Mouse (Mus musculus) A20 (cell line): ENCODE data around the gene Rpe.
"Not testable (repeated sequence)": the region's sequence is repeated elsewhere in the genome, so short reads cannot be mapped to it uniquely, and the experiment has no call there.

ENCODE experiments used
- DNase-seq: peaks from one replicate; pipeline ENCODE4 v3.0.0-alpha.2; 2011; ENCODE audit warnings: low read depth, low spot score

Gene Rpe

DNA sequence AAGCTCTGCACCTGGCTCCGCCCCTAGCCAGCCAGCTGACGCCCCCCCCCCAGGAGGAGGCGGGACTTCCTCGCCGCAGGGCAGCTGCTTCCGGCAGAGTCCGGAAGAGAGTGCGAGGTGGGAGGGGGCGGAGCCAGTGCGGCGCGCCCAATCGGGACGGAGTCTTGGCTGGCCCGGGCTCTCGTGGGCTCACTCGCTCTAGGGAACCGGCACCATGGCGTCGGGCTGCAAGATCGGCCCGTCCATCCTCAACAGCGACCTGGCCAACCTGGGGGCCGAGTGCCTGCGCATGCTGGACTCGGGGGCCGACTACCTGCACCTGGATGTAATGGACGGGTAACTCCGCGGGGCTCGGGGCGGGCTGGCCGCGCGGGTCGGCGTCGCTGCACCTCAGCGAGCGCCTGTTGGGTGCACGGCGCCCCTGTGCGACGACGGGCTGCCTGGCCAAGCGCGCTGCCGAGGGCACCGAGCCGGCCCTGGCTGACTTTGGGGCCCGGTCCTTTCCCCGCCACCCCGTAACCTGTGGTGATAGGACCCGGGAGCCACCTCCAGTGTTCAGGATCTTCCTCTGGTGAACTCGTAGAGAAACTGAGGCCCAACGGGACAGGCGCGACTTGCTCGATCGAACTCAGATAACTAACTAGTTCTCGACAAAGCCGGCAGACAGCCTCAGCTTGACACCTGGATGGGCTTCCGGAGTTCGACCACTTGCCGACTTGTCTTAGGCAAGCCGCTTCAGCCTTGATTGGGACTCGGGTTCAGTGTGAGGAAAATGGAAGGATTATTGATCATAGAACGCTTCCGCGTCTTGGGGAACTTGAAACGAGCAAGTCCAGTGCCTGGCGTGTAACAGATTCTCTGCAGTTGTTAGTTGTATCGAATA, at the start of gene Rpe:
TSS of gene Rpe (plus strand) at position 139 of the 883 bp plus-strand sequence.
- DNase-seq: peak; percentile 96

DNA sequence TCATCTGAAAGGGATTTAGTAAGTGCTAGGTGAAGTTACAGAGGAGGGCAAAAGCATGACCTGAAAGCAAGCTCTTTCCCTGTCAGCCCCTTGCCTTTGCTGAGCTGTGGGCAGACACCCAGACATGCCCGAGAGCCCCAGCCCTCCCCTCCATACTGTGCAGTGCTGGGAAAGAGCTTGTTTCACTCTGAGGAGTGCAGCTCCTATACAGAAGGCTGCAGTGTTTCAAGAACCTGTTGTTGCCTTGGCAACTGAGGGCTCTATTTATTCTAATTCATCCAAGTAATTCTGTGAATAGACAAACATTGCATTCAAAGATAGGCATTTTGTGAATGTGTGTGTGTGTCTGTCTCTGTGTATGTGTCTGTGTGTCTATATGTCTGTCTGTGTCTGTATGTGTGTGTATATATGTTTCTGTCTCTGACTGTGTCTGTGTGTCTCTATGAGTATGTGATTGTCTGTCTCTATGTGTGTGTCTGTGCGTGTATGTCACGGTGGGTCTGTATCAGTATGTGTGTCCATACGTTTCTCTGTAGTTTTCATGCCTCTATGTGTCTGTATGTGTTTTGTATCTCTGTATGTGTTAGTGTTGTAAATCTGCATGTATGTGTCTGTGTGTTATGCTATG, 45.4 kb upstream of the Rpe start:
- DNase-seq: no peak

DNA sequence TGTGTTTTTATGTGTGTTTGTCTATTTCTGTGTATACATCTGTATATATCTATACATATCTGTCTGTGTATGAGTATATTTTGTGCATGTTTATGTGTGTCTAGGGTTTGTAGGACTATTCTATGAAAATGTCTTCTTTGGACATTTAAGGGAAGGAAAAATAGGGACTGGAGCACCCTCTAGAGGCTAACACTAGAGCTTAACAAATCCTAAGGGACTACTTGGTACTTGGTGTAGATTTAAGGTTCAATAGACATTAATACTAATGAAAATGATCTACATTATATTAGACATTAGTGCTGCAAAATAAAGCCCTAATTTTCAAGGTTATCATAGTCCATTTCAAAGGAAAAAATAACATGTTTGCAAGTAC, 44.9 kb upstream of the Rpe start:
- DNase-seq: peak; percentile 42

DNA sequence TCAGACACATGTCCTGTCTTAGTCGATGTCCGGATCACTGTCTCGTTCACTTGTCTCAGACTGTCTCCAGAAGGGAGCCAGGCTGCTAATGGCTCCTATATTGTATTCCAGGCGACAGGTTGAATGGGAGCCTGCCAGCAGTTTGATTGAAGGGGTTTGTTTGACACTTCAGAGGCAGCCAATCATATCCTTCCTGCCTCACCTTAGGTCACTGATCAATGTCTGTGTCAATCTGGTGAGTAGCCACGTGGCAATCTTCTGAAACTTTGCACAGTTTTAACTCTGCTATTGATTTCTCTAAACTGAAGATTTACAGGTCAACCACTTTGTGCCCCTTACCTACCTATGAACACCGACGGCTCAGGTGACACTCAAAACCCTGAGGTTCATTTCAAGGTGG, 29.2 kb upstream of the Rpe start:
- DNase-seq: no peak

DNA sequence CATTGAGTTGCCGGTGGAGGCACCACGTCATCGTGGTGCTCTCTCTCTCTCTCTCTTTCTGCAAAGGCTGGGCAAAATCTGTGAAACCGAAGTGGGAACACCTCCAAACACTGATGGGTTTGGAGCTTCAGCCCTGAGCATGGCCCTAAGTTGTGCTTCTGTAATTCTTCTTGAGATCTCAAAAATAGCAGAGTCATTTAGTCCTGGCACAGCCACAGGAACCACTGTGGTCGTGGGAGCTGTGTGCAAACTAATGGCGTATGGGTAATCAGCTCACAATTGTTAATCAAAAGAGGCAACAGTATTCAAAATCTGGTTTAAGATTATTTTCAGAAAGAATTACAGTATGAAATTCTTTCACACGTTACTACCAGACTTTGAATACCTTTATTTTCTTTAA, 27.8 kb upstream of the Rpe start:
- DNase-seq: no peak

DNA sequence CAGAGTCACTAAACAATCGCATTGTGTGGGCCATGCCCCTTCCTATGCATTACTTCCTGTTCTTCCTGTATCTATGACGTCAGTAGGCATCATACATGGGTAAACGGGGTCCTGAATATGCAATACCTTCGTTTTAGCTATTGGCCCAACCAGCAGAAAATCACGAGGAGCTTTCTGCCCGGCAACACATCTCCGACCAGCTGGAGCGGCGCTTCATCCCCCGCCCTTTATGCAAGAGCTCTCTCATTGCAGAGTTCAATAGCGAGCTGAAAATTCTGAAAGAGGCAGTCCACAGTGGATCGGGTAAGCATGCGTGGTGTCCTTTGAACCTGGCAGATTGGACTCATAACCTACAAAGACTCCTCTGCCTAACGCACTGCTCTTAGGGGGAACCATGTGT, 22.7 kb upstream of the Rpe start:
- no peak for DNase-seq

DNA sequence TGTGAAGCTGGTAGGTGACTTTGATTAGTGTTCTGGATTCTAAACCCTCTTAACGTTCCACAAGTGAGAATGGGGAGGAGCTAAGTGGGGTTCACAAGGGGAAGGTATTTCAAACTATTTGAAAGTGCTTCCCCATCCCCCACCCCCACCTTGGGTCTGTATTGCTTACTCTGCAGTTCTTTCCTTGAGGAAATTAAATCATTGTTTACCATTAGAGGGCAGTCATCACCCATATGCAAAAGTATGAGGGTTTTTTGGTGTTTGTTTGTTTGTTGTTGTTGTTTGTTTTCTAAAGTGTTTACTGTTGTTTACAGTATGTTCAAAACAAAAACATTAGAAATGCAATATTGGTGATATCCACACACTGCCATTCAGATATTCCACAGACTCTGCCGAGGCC, 22.0 kb upstream of the Rpe start:
- peak; percentile 24 for DNase-seq

DNA sequence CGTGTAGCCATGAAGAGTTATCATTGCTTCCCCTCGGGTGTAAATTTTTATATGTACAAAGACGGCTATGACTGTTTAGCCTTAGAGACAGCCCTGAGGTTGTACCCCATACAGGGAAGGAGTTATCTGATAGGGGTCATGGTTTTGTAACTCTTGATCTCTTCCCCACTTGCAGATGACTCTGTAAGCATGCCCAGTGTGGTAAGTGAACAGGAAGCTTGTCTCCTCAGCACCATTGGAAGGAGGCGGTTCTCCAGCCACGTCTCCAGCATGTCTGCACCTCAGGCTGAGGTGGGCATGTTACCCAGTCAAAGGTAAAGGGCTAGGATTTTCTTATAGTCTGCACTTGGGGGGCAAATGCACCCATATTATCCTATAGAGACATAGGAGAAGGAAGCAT, 17.7 kb upstream of the Rpe start:
- no peak for DNase-seq

DNA sequence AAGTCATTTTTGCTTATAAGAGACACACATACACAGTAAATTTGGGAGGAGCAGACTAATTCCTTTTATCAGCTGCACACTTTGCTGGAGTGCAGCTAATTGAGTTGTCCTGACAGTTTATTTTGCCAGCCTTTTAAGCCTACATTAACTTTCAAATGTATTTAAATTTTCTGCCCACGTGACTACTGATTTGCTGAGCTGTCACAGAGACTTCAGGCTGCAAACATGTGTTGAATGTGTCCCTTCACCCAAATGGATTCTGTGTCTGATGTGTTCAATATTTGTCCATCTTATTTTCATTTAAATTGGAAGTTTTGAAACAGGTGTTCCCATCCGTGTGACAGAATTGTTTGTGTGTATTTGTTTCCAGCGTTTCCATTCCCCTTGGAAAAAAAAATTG, 8.9 kb upstream of the Rpe start:
- no peak for DNase-seq

DNA sequence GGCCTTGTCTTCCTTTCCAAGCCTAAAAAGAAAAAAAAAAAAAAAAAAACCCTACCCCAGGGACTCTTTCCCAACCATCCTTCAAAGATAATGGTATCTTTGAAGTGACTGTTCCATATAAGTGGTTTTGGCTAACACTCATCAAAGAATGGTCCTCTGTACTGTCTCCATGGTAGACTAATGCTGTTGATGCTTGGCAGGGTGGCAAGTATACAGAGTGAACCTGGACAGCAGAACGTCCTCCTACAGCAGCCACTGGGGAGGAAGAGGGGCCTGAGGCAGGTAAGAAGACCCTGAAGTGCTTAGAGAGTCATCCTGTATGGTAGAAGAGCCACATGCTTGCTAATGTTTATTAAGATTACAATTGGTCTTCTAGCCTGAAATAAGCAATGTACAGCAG, 8.3 kb upstream of the Rpe start:
- no peak for DNase-seq

DNA sequence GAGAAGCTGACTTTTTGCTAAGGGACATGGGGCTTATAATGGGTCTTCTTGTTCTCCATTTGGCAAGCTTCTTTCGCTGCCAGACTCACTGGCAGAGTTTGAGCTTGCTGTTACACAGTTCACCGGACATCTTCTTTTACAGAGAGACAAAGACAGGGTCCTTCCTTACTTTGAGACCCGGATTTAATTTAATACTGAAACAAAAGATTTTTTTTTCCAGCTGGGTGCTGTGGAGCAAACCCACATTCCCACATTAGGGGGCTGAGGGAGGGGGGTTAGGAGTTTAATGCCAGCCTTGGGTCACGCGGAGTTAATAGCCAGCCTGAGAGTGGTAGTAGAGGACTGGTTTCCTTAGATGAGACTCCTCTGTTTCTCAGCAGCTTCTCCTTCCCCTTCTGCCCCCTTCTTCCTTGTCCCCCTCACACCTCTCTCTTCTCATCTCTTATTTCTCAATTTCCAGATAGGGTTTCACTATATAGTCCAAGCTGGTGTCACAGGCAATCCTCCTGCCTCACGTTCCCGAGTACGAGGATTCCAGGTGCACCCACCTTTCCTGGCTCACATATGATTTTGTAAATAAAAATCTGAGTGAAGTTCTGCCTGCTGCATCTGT, 7.7 kb upstream of the Rpe start:
- DNase-seq: no peak

DNA sequence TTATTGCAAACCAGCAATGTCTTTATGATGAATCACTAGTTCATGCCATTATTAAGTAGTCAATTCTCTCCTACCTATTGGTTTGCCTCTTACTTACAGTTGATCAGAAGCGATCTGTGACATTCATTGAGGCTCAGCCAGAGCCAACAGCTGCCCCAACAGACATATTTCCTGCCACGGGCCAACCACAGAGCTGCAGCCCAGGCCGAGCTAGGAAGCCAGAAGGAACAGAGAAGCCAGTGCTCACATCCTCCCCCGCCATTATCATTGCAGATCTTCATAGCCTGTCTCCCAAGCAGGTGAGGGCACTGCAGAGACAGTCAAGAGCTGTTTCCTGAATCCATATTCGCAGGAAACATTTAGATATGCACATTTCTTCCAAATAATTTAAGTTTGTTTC, 6.4 kb upstream of the Rpe start:
- no peak for DNase-seq

DNA sequence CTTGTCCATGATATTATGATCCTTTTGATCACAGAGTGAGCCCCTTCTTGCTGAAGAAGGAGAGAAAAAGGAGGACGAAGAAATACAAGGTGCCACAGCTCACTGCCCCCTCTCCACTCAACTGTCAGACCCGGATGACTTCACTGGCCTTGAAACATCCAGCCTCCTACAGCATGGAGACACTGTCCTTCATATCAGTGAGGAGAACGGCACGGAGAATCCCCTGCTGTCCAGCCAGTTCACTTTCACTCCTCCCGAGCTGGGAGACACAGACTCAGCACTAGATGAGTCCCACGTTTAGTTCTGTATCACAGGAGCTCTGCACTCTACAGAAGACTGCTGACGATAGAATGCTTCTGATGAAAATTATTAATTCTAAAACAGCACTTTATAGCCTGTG, 5.3 kb upstream of the Rpe start:
- no peak for DNase-seq

DNA sequence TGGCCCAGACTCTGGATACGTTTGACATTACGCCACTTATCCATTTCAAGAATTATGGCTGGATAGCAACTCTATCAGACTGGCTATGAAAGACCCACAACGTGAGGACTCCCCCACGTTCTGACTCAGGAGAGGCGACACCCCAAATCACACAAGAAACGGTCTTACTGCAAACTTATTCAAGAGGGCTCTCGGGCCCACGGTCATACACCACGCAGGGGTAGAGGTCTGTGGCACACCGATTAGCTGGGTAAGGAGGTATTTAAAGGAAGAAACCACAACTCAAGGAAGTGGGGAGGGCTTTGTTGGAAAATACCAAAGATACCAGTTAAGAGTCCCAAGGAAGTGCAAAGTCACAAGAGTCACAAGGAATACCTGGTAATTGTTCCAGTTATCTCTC, 1.0 kb upstream of the Rpe start:
- DNase-seq: not testable (repeated sequence)

DNA sequence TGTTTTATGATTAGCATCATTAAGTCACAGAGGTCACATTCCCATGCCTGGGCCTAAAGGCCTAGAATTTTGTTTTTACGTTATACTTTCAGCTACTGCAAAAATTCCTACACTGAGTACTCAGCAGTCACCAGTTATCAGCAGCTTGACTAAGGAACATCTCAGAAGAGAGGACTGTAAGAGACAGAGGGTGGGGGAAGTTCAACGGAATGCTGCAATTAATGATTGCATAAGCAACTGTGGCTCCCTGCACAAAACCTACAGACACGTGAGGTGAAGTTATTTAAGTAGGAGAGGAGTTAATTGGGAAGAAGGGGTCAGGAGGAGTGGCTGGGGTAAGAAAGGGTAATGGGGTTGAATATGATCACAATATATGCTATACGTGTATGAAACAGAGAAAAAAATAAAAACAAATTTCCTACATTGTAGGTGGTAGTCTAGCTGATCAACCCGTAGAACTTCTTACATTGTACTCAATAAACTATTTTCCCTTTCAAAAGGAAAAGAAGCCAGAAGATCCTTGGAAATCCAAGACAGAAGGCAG, 410 bp upstream of the Rpe start:
- no peak for DNase-seq

DNA sequence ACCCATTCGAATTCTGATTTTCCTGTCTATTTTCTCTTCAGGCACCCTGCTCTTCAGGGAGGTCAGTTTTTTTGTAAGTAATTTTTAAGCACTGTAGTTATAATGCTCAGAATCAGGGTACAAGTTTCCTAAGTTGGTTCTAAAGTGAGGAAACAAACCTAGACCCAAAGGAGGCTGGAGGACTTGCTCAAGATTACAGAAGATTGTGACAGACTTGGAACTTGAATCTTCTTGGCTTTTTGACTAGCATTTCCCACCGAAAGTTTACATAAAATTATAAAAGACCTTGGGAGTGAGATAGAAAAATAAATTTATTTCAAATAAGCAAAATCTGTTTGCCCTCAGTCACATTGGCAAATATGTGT, 927 bp downstream of the Rpe start:
- DNase-seq: no peak

DNA sequence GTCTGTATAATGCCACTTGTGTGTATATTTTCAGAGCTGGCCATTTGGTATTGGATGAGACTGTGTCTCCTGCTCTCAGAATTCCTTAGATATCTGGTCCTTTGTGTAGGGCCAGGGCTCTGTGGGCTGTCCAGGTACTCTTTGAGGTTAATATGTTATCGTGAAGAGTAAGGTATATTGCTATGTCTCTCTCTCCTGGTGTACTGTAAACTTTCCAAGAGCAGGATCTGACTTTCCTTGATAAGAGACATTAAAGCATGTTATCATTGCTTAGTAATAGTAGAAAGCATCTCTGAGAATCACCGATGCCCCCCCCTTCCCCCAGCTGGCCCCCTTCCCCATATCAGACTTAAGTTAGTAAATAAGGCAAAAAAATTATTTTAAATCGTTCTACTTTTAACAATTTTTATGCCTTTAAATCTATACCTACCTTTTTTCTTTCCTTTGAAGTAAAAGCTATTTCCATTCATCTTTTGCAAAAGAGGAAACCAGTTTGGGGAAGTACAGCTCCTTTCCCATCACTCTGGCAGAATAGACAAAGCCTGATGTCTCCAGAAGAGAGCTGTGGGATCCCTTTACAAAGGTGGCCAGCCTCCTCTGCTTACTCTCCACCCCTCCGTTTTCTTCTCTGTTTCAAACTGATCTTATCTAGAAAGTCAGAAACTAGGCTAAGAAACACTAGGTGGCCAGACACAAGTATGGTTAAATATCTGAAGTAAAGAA, 2.2 kb downstream of the Rpe start:
- no peak for DNase-seq

DNA sequence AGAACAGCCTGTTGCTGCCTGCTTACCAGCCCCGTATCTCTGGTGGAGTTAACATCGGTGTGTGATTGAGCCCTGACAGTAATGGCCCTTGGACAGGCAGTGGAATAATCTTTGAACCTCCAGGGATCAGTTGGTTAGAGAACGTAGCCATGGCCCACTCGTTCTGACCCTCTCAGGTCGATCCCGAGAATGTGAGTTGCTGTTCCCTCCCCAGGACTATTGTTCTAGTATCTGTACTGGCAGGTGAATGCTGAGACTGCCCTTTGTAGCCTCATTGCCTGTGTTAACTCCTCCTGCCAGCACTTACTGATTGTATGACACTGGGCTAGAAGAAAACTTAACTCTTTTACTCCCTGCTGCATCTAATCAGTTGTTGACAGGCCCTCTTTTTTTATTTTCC, 3.9 kb downstream of the Rpe start:
- DNase-seq: no peak

DNA sequence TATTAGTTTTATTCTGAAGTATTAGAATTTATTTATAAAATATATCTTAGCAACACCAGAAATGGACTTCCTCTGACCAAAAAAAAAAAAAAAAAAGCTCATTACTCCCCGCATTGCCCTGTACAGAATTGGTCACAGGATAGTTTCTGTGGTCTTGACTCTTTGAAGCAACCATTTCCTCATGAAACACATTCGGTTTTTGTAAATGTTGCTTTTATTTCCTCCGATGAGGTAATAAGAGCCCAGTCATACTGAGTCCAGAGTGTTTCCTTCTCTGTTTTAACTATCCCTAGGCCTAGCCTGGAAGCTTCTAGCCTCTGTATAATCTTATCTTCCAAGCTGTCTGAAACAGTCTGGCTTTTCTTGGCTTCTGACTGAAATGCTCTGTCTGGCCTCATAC, 12.2 kb downstream of the Rpe start:
- no peak for DNase-seq

DNA sequence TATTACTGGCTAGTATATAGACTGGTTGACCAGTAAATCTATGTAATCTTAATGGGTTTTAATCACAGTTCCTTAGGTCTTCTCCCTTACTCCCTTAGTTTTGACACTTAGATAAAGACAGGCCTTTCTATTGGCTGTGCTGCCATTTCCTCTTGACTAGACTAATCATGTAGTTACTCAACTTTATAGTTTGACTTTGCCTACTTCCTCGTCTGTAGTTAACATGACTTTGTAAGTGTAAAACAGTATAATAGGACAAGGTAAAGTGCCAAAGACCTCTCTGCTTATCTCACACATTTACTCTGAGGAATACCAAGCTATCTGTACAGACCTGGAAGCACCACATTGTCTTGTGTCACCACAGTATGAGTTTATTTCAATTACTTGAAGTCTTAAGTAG, 29.9 kb downstream of the Rpe start:
- DNase-seq: no peak

DNA sequence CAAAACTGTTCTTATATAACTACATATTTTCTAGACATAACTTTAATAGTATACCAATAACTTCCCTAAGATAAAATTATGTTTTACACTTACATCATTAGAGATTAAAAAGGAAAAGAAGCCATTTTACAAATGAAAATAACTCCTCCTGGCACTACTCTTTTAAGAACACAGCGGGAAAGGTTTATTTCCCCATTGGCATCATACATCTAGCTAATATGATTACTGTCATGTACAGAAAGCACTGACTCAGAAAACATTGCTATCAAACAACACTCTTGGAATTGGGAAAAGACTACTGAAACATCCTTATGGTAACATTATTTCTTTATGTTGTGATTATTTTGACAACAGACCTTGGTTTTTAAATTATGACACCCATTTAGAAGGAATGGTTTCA, 68.1 kb downstream of the Rpe start:
- no peak for DNase-seq
